Mouse (Mus musculus): ENCODE measurements around the gene Pik3c2g. TPM values are rescaled to one million over a fixed set of nuclear protein-coding genes. Genes with fewer than 3 reads are reported as not detected.

The Pik3c2g gene
- polyA plus RNA-seq, 1 experiment from 2014 or later = 0.54 TPM

- H3K9ac ChIP-seq (replicated peaks) = no peak overlapping the region
- no peaks in the 10 kb centered on the region for H3K36me3 ChIP-seq
- H3K4me2 ChIP-seq (replicated peaks) = no peak overlapping the region
- WGBS = 84% methylated on average over 3 of the region's 3 CpGs
- no peaks in the 10 kb centered on the region for H3K27me3 ChIP-seq
- no peak overlapping the region for H3K27ac ChIP-seq (replicated peaks)
- ATAC-seq (ENCODE audit: low FRiP score, low read depth) = no peak
- H3K9me3 ChIP-seq = no peaks in the 10 kb centered on the region
- peaks cover 9% of the 10 kb centered on the region; the same call in 1 of the 2 replicates for H3K4me1 ChIP-seq
- H3K4me3 ChIP-seq = no peak overlapping the region
Observed at GRCm38 (mm10) chr6:139964895-139965294, 377.9 kb downstream of the Pik3c2g start.

- no peak overlapping the region for H3K4me3 ChIP-seq
- H3K4me2 ChIP-seq (replicated peaks) = no peak overlapping the region
- no peak overlapping the region for H3K9ac ChIP-seq (replicated peaks)
- H3K27me3 ChIP-seq = no peaks in the 10 kb centered on the region
- H3K4me1 ChIP-seq = peaks cover 9% of the 10 kb centered on the region; the same call in 1 of the 2 replicates
- ATAC-seq (ENCODE audit: low FRiP score, low read depth) = peak; percentile 87
- WGBS = 23% methylated on average over 6 of the region's 6 CpGs
- no peak overlapping the region for H3K27ac ChIP-seq (replicated peaks)
- no peaks in the 10 kb centered on the region for H3K36me3 ChIP-seq
- no peaks in the 10 kb centered on the region for H3K9me3 ChIP-seq
Observed at GRCm38 (mm10) chr6:139966684-139967083, 379.7 kb downstream of the Pik3c2g start.

- WGBS = 90% methylated on average over 4 of the region's 4 CpGs
- no peak overlapping the region for H3K4me3 ChIP-seq
- no peak overlapping the region for H3K4me2 ChIP-seq (replicated peaks)
- no peaks in the 10 kb centered on the region for H3K36me3 ChIP-seq
- no peak overlapping the region for H3K9ac ChIP-seq (replicated peaks)
- ATAC-seq (ENCODE audit: low FRiP score, low read depth) = no peak
- H3K4me1 ChIP-seq = peaks cover 1% of the 10 kb centered on the region; the same call in 1 of the 2 replicates
- no peaks in the 10 kb centered on the region for H3K9me3 ChIP-seq
- no peak overlapping the region for H3K27ac ChIP-seq (replicated peaks)
- H3K27me3 ChIP-seq = no peaks in the 10 kb centered on the region
Observed at GRCm38 (mm10) chr6:139971608-139972298, 384.7 kb downstream of the Pik3c2g start.

GRCm38 (mm10) chr6:139974668-139975067, 387.6 kb downstream of the Pik3c2g start:
- H3K9ac ChIP-seq (replicated peaks) = no peak overlapping the region
- H3K36me3 ChIP-seq = no peaks in the 10 kb centered on the region
- no peak overlapping the region for H3K27ac ChIP-seq (replicated peaks)
- WGBS = 83% methylated on average over 5 of the region's 5 CpGs
- ATAC-seq (ENCODE audit: low FRiP score, low read depth) = no peak
- H3K27me3 ChIP-seq = no peaks in the 10 kb centered on the region
- H3K4me3 ChIP-seq = no peak overlapping the region
- no peaks in the 10 kb centered on the region for H3K4me1 ChIP-seq
- no peak overlapping the region for H3K4me2 ChIP-seq (replicated peaks)
- H3K9me3 ChIP-seq = no peaks in the 10 kb centered on the region

GRCm38 (mm10) chr6:139978114-139978513, 391.1 kb downstream of the Pik3c2g start:
- no peaks in the 10 kb centered on the region for H3K9me3 ChIP-seq

GRCm38 (mm10) chr6:139981061-139981460, 394.0 kb downstream of the Pik3c2g start:
- no peak overlapping the region for H3K27ac ChIP-seq (replicated peaks)
- H3K9ac ChIP-seq (replicated peaks) = no peak overlapping the region
- H3K9me3 ChIP-seq = 0 out of 2 replicates have a peak, but pooled peaks cover 3% of the 10 kb centered on the region
- no peak for ATAC-seq (ENCODE audit: low FRiP score, low read depth)
- no peaks in the 10 kb centered on the region for H3K4me1 ChIP-seq
- no peak overlapping the region for H3K4me2 ChIP-seq (replicated peaks)
- no peak overlapping the region for H3K4me3 ChIP-seq
- H3K27me3 ChIP-seq = no peaks in the 10 kb centered on the region
- H3K36me3 ChIP-seq = no peaks in the 10 kb centered on the region

More at GRCm38 (mm10) chr6:139978114-139978513, 391.1 kb downstream of the Pik3c2g start:
- H3K4me1 ChIP-seq = no peaks in the 10 kb centered on the region
- H3K27ac ChIP-seq (replicated peaks) = no peak overlapping the region
- H3K27me3 ChIP-seq = no peaks in the 10 kb centered on the region
- no peaks in the 10 kb centered on the region for H3K36me3 ChIP-seq
- H3K4me2 ChIP-seq (replicated peaks) = no peak overlapping the region
- ATAC-seq (ENCODE audit: low FRiP score, low read depth) = no peak
- no peak overlapping the region for H3K4me3 ChIP-seq
- 53% methylated on average over 3 of the region's 3 CpGs for WGBS
- no peak overlapping the region for H3K9ac ChIP-seq (replicated peaks)

- Histone ChIP-seq H3K9me3 (0 out of 2 replicates have a peak, but pooled peaks cover 3% of the 10 kb centered on the region), H3K4me3 (no peak overlapping the region), H3K27ac (replicated peaks) (no peak overlapping the region), H3K27me3 (no peaks in the 10 kb centered on the region), H3K9ac (replicated peaks) (no peak overlapping the region), H3K36me3 (no peaks in the 10 kb centered on the region), H3K4me2 (replicated peaks) (no peak overlapping the region), H3K4me1 (no peaks in the 10 kb centered on the region)
- no peak for ATAC-seq (ENCODE audit: low FRiP score, low read depth)
- WGBS = 87% methylated on average over 3 of the region's 3 CpGs
Observed at GRCm38 (mm10) chr6:139984069-139984468, 397.0 kb downstream of the Pik3c2g start.

GRCm38 (mm10) chr6:139986564-139986963, 399.5 kb downstream of the Pik3c2g start:
- Histone ChIP-seq H3K36me3 (no peaks in the 10 kb centered on the region), H3K4me3 (no peak overlapping the region), H3K4me2 (replicated peaks) (no peak overlapping the region), H3K4me1 (no peaks in the 10 kb centered on the region), H3K9ac (replicated peaks) (no peak overlapping the region), H3K27ac (replicated peaks) (no peak overlapping the region), H3K9me3 (0 out of 2 replicates have a peak, but pooled peaks cover 3% of the 10 kb centered on the region), H3K27me3 (no peaks in the 10 kb centered on the region)
- 97% methylated on average over 2 of the region's 2 CpGs for WGBS
- ATAC-seq (ENCODE audit: low FRiP score, low read depth) = no peak

- Histone ChIP-seq H3K27me3 (no peaks in the 10 kb centered on the region), H3K27ac (replicated peaks) (no peak overlapping the region), H3K4me3 (no peak overlapping the region), H3K4me1 (no peaks in the 10 kb centered on the region), H3K9me3 (0 out of 2 replicates have a peak, but pooled peaks cover 1% of the 10 kb centered on the region), H3K4me2 (replicated peaks) (no peak overlapping the region), H3K9ac (replicated peaks) (no peak overlapping the region), H3K36me3 (no peaks in the 10 kb centered on the region)
- WGBS = 61% methylated on average over 6 of the region's 6 CpGs
- ATAC-seq (ENCODE audit: low FRiP score, low read depth) = peak; percentile 42; the same call in 1 of the 2 replicates
Observed at GRCm38 (mm10) chr6:139989075-139989474, 402.1 kb downstream of the Pik3c2g start.

- Histone ChIP-seq H3K27me3 (no peaks in the 10 kb centered on the region), H3K36me3 (no peaks in the 10 kb centered on the region), H3K4me3 (no peak overlapping the region), H3K4me2 (replicated peaks) (no peak overlapping the region), H3K9ac (replicated peaks) (no peak overlapping the region), H3K27ac (replicated peaks) (no peak overlapping the region), H3K4me1 (no peaks in the 10 kb centered on the region), H3K9me3 (no peaks in the 10 kb centered on the region)
- ATAC-seq (ENCODE audit: low FRiP score, low read depth) = no peak
- 88% methylated on average over 10 of the region's 10 CpGs for WGBS
Observed at GRCm38 (mm10) chr6:139989597-139989996, 402.6 kb downstream of the Pik3c2g start.

GRCm38 (mm10) chr6:140005181-140005580, 418.2 kb downstream of the Pik3c2g start:
- H3K27me3 ChIP-seq = no peaks in the 10 kb centered on the region
- H3K4me3 ChIP-seq = no peak overlapping the region
- H3K27ac ChIP-seq (replicated peaks) = no peak overlapping the region
- no peak for ATAC-seq (ENCODE audit: low FRiP score, low read depth)
- no peaks in the 10 kb centered on the region for H3K36me3 ChIP-seq
- no peak overlapping the region for H3K4me2 ChIP-seq (replicated peaks)
- H3K9me3 ChIP-seq = peaks cover 4% of the 10 kb centered on the region; the same call in 1 of the 2 replicates
- 83% methylated on average over 3 of the region's 3 CpGs for WGBS
- no peak overlapping the region for H3K9ac ChIP-seq (replicated peaks)
- no peaks in the 10 kb centered on the region for H3K4me1 ChIP-seq

Measured in midbrain, embryonic 12.5 days (tissue).